Mouse (Mus musculus) c-Kit-positive CD71-negative TER-119-negative erythroid progenitor cells, embryonic 14.5 days (primary cell): Measurements from ENCODE around the gene Myh9.

Experiments
- DNase-seq: peaks from one replicate; pipeline ENCODE4 v3.0.0-alpha.2; 2013; ENCODE audit warnings: low read depth

The Myh9 gene

DNA sequence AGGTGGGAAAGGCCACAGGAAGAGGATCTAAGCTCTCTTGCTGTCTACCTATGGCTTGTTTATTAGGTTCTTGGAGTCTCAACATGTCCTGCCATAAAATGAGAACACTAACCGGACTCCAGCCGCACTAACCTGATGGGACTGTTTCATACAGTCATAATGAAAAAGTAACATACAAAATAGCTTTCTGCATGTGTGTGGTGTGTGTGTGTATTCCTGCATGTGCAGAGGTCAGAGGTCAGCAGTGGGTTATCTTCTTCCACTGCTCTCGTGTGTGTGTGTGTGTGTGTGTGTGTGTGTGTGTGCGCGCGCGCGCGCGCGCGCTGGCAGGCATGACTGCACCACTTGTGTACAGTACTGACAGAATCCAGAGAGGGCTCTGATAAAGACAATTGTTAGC is 13.7 kb downstream of the Myh9 start:
- no peak for DNase-seq

DNA sequence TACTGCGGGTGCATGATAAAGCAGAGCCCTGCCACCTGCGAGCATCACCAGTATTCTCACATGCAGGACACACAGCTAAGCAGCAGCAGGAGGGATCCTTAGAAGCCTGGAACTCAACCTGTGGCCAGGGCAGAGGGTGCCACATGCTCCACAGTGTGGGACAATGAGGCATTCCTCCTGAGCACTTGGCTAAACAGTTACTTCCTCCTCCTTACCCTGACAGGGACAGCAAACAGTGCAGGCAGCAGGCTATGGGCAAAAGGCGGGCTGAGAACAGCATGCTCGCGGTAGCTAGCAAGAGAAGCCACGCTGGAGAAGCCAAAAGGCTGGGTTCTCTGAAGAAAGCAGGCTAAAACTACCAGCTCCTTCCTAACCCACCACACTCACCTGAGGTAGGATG is 14.2 kb downstream of the Myh9 start:
- DNase-seq, result no peak

DNA sequence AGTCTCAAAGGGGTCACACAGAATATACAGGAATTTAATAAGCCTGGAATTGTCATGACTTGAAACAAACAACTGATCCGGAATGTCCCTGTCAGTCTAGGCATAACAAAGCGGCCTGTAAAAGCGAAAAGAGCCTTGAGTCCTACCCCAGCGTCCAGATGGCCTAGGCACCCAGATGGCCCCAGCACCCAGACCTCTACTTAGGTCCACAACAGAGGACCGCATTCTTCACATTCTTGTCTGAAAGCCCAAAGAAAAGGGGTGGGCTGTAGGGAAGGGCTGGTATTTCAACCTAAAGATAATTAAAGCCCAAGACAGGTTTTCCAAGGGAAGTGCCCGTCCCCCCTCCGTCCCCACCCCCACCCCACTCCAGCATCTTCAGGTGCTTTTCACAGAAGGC is 14.6 kb downstream of the Myh9 start:
- no peak for DNase-seq

DNA sequence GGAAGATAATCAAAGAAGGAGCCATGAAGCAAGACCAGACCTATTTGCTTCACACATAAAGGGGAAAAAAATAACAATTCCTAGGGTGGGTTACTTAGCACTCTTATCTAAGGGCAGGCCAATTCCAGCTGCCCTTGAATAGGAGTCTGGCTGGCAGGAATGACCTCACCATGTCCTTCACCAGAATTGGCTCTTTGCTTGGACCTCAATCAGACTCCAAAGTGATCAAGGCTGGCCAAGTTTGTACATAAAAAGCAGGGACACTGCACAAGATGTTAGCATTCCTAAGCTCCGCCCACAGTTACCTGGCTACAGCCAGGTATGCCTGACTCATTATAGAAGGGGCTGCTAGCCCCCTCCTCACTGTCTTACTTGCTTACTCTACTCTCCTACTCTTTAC is 16.6 kb downstream of the Myh9 start:
- no peak for DNase-seq

DNA sequence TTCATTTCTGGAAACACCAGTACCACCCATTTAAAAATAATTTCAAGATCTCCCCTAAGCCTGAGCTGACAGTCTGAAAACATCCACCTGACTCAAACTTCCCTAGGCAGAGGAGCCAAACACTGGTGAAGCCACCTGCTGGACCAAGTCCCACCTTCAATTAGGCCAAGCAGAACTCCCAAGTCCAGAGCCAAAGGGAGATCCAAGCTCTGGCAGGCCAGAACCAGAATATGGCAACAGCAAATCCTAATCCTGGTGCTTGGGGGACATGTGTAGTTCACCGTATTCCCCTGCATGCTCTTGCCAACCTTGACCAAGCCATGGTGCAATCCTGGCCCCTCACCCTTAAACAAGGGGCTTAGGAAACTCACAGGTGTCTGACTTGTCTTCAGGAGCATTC is 17.7 kb downstream of the Myh9 start:
- no peak for DNase-seq

DNA sequence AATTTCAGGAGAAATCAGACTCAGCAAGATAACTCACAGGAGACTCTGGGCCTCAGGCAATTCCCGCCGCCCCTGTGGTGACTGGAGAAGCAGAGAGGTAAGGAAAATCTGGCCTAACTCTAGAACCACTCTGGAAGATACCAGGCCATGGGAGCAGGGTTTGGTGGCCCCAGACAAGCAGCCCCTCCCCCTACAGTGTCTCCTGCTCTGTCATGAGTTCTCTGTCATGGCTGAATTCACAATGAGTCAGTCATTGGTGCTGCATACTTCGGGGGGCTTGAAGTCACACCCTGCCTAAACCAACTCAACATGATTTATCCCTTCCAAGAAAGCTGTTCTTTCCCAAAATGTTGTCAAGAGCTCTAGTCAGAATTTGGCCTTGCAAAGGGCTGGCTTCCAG is 18.3 kb downstream of the Myh9 start:
- DNase-seq, result no peak

DNA sequence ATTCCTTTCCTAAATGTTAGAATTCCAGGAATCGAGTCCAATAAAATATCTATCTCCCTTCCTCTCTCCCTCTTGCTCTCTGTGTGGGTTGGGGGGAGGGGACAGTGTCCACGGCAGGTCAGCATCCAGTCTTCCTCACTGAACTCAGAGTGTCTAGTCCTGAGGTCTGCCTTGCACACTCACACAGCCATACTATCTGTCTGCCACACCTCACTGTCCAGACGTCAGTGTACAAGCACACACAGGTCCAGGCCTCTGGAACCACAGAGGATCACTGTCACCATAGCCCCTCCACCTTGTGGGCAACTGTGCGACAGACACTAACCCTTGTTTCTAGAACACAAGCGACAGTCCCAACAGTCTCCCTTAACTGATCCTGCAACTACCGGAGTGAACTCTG is 18.8 kb downstream of the Myh9 start:
- no peak for DNase-seq

DNA sequence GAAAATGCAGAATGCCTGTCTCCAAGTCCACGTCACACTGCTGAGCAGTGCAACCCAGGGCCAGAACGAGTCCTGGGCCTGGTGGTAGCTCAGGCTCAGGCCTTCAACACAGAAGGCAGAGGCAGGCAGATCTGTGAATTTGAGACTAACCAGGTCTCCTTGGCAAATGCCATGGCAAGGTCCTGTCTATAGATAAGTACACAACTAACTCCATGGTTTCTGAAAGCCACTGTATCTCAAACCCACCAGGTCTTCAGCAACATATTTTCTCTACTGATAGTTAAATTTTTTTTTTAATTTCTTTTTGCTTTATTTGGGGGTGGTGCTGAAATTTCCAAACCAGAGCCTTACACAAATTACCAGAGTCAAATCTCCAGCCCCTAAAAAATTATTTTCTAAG is 19.3 kb downstream of the Myh9 start:
- no peak for DNase-seq

DNA sequence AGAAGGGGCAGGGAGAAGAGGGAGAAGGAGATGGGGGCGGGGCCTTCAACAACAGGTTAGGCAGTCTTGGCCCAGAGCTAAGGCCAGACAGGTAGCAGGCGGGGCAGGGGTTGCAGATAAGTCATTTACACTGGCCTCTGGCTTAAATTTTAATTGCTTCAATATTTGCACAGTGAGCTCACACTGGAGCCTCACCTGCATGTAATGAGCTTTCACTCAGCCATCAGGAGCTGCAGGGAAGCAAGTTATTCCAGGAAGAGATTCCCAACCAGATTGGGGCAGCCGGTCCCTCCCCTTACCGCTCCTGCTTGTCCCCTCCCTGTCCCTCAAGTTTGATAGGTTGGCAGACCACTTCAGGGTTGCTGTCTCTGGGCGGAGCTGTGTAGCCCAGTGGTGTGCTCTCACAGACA is 19.9 kb downstream of the Myh9 start:
- no peak for DNase-seq

DNA sequence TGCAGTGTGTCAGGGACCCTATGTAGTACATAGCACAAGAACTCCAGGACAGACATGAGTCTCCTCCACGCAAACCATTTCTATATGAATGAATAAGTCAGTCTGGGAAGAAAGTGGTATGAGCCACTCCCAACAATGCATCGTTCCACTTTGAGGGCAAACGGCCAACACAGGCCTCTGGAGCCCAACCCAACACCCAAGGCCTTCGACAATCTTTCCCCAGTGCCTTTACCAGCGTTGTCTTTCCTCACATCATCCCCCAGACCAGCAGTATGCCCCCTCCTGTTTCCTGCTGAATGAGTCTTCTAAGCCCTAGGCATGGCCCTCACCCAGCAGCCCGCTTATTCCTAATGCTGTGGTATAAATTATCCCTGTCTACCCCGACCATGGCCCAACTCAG is 20.6 kb downstream of the Myh9 start:
- no peak for DNase-seq

DNA sequence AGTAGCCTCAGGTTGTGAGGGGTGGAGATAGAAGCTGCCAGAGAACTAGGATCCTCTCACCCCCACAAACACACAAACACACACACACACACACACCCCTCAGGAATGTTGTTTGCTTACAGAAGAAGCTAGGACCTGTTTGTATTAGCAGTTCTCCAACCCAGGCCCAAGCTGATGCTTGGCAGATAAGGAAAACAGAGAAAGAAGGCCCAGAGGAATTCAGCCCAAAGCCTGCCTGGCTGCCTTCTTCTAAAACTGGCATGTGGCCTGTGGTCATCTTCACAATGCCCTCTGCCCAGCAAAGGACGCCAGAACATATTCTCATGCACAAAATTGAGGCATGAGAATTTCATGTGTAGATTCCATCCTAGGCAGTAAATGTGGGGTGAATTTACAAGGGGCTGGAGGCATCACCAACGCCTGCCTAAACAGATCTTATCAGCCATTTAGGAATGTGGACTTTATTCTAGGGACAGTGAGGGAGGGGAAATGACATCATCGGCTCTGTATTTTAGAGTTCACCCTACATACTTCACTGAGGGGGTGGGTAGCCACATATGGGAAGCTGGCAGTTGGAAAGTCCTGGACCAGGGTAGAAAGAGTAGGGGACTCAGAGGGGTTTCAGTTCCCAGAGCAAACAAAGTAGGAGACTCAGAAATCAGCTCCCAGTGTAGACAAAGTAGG is 21.4 kb downstream of the Myh9 start:
- DNase-seq, result no peak

DNA sequence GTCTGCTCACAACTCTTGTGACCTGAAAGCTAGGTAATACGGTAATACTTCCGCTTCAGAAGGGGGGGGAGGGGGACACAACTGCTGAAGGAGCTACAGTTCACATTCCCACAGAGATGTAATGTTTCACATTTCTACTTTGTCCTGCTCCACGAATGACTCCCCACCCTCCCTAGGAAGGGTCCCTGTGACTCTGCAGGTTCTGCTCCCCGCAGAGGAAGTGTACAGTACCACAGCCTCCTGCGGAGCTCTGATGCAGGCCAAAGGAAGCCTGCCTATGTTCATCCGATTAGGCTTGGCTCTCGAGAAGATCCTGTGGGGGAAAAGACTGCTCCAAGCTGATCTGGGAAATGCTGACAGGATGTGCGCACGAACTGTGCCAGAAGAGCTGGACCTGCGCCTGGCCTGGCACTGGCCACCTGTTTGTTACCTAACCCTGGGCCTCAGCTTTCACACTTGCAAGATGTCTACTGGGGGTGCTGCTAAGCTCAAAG is 22.0 kb downstream of the Myh9 start:
- DNase-seq, result no peak

DNA sequence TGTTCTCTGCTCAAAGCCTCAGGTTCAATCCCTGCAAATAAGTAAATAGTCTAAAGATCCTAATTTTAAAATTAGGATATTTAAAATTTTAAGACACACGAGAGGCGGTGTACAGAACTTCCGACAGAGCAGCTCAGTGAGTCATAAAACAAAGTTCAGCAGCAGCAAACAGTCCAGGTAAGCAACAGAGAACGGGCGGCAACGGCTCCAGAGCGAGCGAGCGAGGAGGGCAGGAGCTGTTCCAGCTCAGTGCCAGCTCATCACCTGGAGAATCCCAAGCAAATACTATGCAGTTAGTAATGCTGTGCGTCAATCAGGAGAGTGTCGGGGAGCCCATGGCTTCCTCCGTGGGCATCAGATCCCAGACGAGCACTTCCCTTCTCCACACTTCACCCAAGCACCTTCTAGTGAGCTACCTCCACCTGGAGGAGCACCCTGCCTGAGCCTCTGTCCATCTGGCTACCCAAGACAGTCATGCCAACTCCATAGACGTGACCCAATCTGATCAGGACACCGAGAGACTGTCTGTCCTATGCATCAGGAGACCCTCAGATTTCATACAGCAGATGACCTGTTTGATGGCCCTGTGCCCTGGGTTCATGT is 23.3 kb downstream of the Myh9 start:
- no peak for DNase-seq

DNA sequence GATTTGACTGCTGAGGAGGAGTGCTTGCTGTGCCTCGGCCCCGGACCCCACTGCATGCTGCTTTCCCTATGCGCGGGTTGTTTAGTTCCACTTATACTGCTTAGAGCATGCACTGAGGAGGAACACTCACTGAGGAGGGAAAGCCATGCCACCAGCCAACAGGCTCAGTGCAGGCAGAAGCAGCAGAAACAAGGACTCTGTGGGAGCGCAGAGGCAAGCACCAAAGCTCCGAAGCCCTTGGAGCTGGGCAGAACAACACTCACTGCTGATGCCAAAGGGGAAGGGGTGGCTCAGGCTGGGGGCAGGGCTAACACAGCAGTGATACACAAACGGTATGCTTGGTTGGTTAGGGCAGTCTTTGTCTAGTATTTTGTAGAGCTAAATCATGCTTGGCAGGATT is 24.6 kb downstream of the Myh9 start:
- no peak for DNase-seq

DNA sequence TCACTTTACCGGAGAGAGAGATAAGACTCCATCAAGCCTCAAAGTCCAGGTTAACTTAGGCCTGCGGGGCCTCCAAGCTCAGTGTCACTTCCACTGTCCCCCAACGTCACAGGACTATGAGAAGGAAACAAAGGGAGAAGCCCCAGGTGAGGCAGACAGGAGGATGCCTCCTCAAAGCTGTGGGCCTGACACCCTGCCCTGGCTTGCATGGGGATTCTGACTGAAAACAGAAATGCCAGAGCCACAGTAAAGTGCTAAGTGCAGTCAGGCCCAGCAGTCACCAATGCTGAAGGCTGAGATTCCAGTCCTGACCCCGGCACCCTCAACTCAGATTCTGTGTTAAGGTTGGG is 25.4 kb downstream of the Myh9 start:
- DNase-seq, result no peak

DNA sequence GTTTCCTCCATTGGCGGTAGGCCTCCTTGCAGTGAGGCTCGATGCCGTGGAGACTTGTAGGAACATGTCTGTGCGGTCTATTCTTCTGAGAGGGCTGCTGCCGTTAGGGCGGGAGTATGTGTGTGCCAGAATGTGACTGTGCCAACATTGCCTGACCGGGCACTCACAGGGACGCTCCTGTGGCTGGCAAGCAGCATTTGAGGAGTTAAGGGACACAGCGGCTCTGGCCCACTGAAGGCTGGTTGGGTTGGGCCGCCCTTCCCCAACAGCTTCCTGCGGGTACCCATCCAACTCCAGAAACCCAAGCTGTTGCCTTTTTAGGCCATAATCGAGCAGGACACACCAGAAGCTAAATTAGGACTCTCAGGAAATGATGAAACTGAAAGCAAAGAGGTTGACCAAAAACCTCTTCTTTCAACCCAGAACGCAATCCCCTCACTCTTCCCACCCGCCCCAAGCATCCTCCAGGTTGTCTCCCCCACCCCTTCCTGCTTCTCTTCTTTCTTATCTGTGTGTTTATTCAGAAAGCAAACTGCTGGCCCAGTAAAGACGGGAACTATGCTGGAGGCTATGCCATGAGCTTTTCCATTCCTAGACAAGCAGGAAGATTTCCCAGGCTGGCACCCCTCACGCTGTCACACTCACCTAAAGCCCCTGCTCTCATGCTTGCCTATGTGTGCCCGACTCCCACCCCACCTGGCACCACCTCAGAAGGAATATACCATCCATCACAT is 25.9 kb downstream of the Myh9 start:
- no peak for DNase-seq

DNA sequence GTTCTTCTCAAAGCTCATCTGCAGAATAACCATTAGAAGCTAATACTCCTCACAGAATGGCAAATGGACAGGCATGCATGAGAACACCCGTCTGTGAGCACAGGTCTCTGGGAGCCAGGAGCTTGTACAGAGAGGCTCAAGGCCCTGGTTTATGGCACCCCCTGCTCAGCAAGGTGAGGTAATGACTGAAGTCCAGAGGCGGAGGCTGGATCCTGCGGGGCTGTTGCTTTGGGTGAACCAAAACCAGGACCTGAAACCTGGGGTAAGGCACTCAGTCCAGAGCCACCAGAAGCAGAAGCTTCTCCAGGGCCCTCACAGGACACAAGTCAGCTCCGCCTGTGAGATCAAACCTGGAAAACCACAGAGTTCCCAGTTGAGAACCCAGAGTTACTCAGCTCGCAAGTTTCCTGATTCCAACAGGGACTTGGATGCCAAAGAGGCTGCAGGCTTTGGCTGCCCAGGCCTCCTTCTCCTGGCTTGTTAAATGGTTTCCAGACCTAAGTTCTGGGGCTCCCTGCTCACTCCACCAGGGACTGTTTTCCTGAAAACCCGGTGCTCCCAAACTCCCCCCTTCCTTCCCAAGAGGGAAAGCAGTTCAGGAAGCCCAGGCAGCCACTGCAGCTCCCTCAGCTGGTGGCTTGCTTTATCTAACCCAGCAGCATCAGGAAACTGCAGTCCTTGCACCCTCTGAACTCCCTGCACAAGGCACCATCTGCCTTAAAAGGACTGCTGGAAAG is 28.2 kb downstream of the Myh9 start:
- no peak for DNase-seq

DNA sequence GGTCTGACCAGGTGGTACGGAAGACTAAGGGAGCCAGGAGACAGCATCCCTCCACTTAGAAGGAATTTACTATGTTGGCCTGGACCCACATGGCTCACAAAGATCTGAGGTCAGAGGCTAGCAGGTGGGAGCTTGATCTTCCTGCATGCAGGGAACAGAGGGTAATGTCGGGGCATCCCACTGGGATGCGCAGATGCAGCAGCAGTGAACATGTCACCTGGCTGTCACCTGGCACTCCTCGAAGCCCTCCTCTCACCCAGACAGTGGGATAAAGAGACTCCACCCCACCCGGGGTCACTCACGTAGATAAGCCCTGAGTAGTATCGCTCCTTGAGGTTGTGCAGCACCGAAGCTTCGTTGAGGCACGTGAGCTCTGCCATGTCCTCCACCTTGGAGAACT is 29.4 kb downstream of the Myh9 start:
- no peak for DNase-seq

DNA sequence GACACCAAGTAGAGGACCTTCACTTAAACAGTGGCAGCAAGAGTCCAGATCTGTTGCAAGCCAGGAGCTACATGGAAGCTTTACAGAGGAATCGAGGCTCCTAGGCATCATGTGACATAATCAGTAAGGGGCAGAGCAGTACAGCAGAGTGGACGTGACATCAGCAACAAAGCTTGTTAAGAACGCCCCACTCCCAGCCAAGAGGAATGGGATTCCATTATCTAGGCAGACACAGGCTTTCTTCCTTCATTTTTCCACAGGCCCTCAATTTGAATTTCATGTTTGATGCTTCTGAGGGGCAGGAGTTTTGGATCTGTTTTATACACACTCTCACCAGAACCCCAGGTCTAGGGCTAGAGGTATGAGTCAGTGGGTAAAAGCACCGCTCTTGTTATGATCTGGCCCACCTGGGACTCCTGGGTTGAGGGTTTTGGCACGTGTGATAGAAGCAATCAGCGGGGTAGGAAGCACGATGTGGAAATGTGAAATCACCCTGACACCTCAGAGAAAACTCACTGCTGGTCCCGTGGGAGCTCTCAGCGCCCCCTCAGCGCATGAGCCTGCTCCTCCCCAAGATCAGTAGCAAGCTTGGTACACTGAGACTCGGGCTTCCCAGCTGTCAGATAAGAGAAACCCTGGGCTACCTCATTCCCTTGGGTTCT is 30.7 kb downstream of the Myh9 start:
- DNase-seq, result no peak

DNA sequence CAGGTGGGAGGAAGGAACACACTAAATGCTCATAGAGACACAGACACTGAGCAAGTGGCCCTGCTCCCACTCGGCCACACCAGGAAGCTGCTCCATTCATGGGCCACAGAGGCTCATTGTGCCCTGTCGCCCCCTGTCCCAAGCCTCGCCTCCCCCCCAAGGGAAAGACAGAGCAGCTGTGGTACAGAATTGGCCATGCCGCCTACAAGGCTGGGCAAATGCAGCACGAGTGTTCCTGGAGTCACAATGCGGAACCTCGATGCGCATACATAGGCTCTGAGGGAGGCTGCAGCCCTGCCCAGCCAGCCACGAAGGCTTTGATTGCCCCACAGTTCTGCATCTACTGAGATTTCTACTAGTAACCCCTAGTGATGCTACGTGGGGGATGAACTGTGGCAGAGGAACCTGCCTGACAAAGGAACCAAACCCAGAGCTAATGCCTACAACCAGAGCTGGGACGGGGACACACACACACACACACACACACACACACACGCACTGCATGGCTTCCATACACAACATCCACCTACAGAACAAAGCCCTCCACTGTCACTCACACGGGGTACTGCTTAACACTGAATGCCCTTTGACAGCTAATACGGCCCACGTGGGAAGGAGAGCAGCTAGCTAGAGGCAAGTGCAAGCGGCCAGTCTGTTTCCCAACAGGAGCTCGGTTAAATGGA is 31.4 kb downstream of the Myh9 start:
- no peak for DNase-seq

DNA sequence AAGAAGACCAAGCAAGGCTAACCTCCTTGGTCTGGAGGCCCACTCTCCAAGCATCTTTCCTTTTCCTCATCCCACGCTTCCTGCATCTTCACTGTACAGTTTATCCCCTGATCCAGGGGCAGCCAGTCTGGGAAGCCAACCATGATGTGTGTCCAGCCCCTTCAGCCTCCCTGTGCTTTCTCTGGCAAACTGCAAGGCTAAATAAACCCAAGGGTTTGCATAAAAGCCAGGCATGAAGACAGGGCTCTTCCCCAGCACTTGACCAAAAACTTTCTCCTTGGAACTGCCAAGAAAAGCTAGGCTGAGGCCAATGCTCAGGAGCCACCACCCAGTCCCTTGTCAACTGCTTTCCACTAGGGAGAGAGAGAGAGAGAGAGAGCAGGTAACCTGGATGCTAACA is 32.5 kb downstream of the Myh9 start:
- no peak for DNase-seq

DNA sequence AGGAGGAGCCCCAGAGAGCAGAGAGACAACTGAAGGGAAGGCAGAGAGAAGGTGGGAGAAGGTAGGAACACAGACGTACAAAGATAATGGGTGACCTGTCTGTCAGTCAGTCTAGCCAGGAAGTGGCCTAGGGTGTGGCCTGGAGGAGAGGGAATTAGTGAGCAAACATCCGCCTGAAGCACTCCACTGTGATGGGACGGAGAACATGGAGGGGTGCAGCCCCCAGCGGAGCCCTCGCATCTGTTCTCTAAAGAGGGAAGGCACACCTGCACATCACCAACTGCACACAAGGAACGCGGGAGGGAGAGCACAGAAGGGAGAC is 34.8 kb downstream of the Myh9 start:
- DNase-seq, result no peak
